Comparison of ENCODE assay signal across 13 mouse cellular contexts in genomic region chr2:127308660-127309059, GRCm38 (mm10). TPM values are rescaled to one million over a fixed set of nuclear protein-coding genes. Genes with fewer than 3 reads are reported as not detected.
DNase-seq lines count a peak whose midpoint lies in the region; ATAC-seq lines count a peak whose summit lies in the region.
"Had no signal": no experiment of that assay in that cellular context is flagged by ENCODE, and none has a peak within 500 bp of the region (broad histone marks: within the 10 kb centered on the region; RNA-seq: fewer than 3 reads in every experiment).

No protein-coding gene starts in this region.

- ATAC-seq in CD4-positive, CD25-positive, alpha-beta regulatory T cell, adult 4 months = peak; percentile 68
- ATAC-seq: forebrain, embryonic 16.5 days had no signal

- DNase-seq in kidney, postnatal 36 days = peak; percentile 8 to 19
- no peak for DNase-seq in kidney, postnatal 10 days
- peak; percentile 59 for DNase-seq in A20 (ENCODE audit: low read depth, low spot score)
- DNase-seq in embryo, embryonic 11 days = peak; percentile 18
- no peak for DNase-seq in frontal cortex, postnatal 14 days (ENCODE audit: low spot score in 2 of 2)
- DNase-seq in adipocyte (ENCODE audit: low spot score) = no peak
- no peak for DNase-seq in ovary, postnatal 10 days (ENCODE audit: low spot score)
- DNase-seq: adrenal gland, adult 8-10 months; heart, postnatal 4 days; lung, adult 2 months had no signal

RNA-seq across cellular contexts. Expression of gene Dusp2, which starts 27.3 kb away (rescaled TPM):
- polyA plus RNA-seq in CD4-positive, CD25-positive, alpha-beta regulatory T cell, adult 4 months (2017; shearing (Covaris generic)) = 10 to 100 TPM; 20.1 to 45.4 TPM

RNA-seq across cellular contexts. Expression of gene Astl, which starts 29.8 kb away (rescaled TPM):
- under 1 TPM; 0.22 to 0.42 TPM for polyA plus RNA-seq in CD4-positive, CD25-positive, alpha-beta regulatory T cell, adult 4 months (2017; shearing (Covaris generic))
- polyA plus RNA-seq: forebrain, embryonic 16.5 days; lung, adult 2 months; neural tube, embryonic 12.5 days had no signal

RNA-seq across cellular contexts. Expression of gene Stard7, which starts 38.6 kb away (rescaled TPM):
- polyA plus RNA-seq in CD4-positive, CD25-positive, alpha-beta regulatory T cell, adult 4 months (2017; shearing (Covaris generic)) = 10 to 100 TPM; 28.4 to 32.1 TPM

RNA-seq across cellular contexts. Expression of gene Adra2b, which starts 54.3 kb away (rescaled TPM):
- not detected for polyA plus RNA-seq in CD4-positive, CD25-positive, alpha-beta regulatory T cell, adult 4 months (2017; shearing (Covaris generic))

Comparison
In these comparisons a context has a peak if more than half of its experiments do, and no peak if none do; other contexts are left out.
1. DNase-seq: peak in kidney, postnatal 36 days (2 of 2), A20 (single experiment) and embryo, embryonic 11 days (single experiment); none in kidney, postnatal 10 days (single experiment), frontal cortex, postnatal 14 days (0 of 2), adipocyte (single experiment) and ovary, postnatal 10 days (single experiment).